8 mouse cellular contexts compared by ENCODE assay signal in the genomic region with DNA sequence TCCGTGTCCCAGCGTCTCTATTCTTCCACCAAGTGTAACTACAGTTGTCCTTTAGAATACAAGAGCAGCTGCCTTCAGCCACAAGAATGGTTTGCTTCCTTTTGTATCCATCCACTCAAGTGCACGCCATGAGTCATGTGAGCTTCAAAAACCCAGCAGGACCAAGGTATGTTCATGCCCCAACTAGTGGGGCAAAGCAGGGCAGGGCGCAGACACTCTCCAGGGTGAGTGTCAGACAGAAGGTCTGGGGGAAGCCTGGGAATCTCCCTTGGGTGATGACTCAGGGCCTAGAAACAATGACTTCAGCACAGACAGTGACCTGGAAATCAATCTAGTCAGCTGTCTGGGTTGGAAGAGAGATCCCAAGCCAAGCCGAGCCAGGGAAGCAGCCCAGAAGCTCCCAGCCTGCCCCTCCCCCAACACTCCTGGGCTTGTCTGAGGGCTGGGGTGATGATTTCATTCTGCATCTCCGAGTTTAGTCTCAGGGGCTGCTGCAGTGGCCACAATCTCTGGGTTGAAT. TPM values are rescaled to one million over a fixed set of nuclear protein-coding genes. Genes with fewer than 3 reads are reported as not detected.
DNase-seq lines count a peak whose midpoint lies in the region; ATAC-seq and TF ChIP-seq lines count a peak whose summit lies in the region.

No protein-coding gene starts in this region.

- peak overlapping the region; percentile 57 for H3K4me2 ChIP-seq in neural tube, embryonic 12.5 days (replicated peaks)

- DNase-seq in cerebellum, postnatal 25 days = peak; percentile 61 to 80
- peak; percentile 67 to 79 for DNase-seq in gastrocnemius, postnatal 36 days
- peak; percentile 61 for DNase-seq in induced T-regulatory cell, adult 2 months (ENCODE audit: low read depth)
- no peak for DNase-seq in frontal cortex, postnatal 25 days (ENCODE audit: low spot score in 2 of 2)
- no peak for DNase-seq in B cell, adult 2 months

- peak; percentile 86 for ATAC-seq in neural tube, embryonic 12.5 days (ENCODE audit: low FRiP score, low read depth)

- H3K9me3 ChIP-seq in ES-Bruce4 (replicated peaks; ENCODE audit: control insufficient read depth, insufficient read depth, low read length, poor library complexity, severe bottlenecking) = no peaks in the 10 kb centered on the region
- no peaks in the 10 kb centered on the region for H3K9me3 ChIP-seq in neural tube, embryonic 12.5 days

- H3ac ChIP-seq in C2C12 (ENCODE audit: control insufficient read depth, insufficient read length, low read depth) = no peak overlapping the region

- H3K36me3 ChIP-seq in C2C12 (ENCODE audit: control insufficient read depth, insufficient read depth) (no peaks in the 10 kb centered on the region), ES-Bruce4 (ENCODE audit: control insufficient read depth, insufficient read depth, low read length, poor library complexity, severe bottlenecking) (no peaks in the 10 kb centered on the region)
- no peaks in the 10 kb centered on the region for H3K36me3 ChIP-seq in neural tube, embryonic 12.5 days

- H3K9ac ChIP-seq in ES-Bruce4 (ENCODE audit: low read depth, poor library complexity, severe bottlenecking) = no peak overlapping the region
- H3K9ac ChIP-seq in neural tube, embryonic 12.5 days = 0 out of 2 replicates have a peak overlapping the region, but pooled peaks have one; percentile 44

- H3K79me2 ChIP-seq in C2C12 (ENCODE audit: control insufficient read depth, insufficient read depth) = no peaks in the 10 kb centered on the region

- 20% methylated on average over 6 of the region's 6 CpGs for WGBS in neural tube, embryonic 12.5 days

- TF ChIP-seq CTCF in C2C12 (IDR thresholded peaks at IDR 0.05; ENCODE audit: control insufficient read depth, insufficient read depth, insufficient read length) (no peak), ES-Bruce4 (IDR thresholded peaks at IDR 0.05; ENCODE audit: low read depth, low read length) (no peak)

- TF ChIP-seq POLR2A in ES-Bruce4 (IDR thresholded peaks at IDR 0.05; ENCODE audit: insufficient read depth, low read length) = no peak

- no peak; the same call in 1 of the 2 replicates for TF ChIP-seq EP300 in ES-Bruce4 (IDR thresholded peaks at IDR 0.05; ENCODE audit: insufficient read depth, low read depth, low read length)

- H3K27ac ChIP-seq in ES-Bruce4 (ENCODE audit: insufficient read depth, low read length) = peak overlapping the region; percentile 5; the same call in 1 of the 2 replicates
- peak overlapping the region; percentile 72 for H3K27ac ChIP-seq in neural tube, embryonic 12.5 days

- H3K4me1 ChIP-seq in ES-Bruce4 (ENCODE audit: control insufficient read depth, insufficient read depth, low read length) = peaks cover 5% of the 10 kb centered on the region
- peaks cover 16% of the 10 kb centered on the region for H3K4me1 ChIP-seq in neural tube, embryonic 12.5 days

- H3K27me3 ChIP-seq in C2C12 (ENCODE audit: control insufficient read depth, insufficient read depth, insufficient read length) = no peaks in the 10 kb centered on the region
- H3K27me3 ChIP-seq in ES-Bruce4 (ENCODE audit: control insufficient read depth, insufficient read depth, low read length, poor library complexity, severe bottlenecking) = no peaks in the 10 kb centered on the region
- H3K27me3 ChIP-seq in neural tube, embryonic 12.5 days (replicated peaks) = no peaks in the 10 kb centered on the region

- intact Hi-C loops in gastrocnemius, postnatal 36 days (cut with DNase I) = no loop called here

- no peaks in the 10 kb centered on the region for H3K79me3 ChIP-seq in C2C12 (ENCODE audit: low read depth)

- H3K4me3 ChIP-seq in C2C12 (ENCODE audit: insufficient read depth, poor library complexity, severe bottlenecking) (no peak overlapping the region), ES-Bruce4 (ENCODE audit: low read depth, low read length) (no peak overlapping the region)
- H3K4me3 ChIP-seq in neural tube, embryonic 12.5 days = no peak overlapping the region

TF ChIP-seq in C2C12, 6 proteins besides CTCF, POLR2A, EP300 and RAD21:
- TF ChIP-seq USF1 (IDR thresholded peaks at IDR 0.05; ENCODE audit: low read depth) = peak; percentile 50
- no peak for TF ChIP-seq CEBPB (IDR thresholded peaks at IDR 0.05; ENCODE audit: low read depth)
- TF ChIP-seq MAX (IDR thresholded peaks at IDR 0.05) = no peak
- TF ChIP-seq MYOD1 (IDR thresholded peaks at IDR 0.05; ENCODE audit: control insufficient read depth, insufficient read length, low read depth) = peak; percentile 30
- TF ChIP-seq MYOG (IDR thresholded peaks at IDR 0.05; ENCODE audit: control insufficient read depth, extremely low read depth, insufficient read length) = no peak
- peak; percentile 47 for TF ChIP-seq FOSL1 (IDR thresholded peaks at IDR 0.05; ENCODE audit: insufficient read depth, low read length, poor library complexity, severe bottlenecking)

RNA-seq across cellular contexts. Expression of gene Itpkb, which starts 17.4 kb away (rescaled TPM):
- polyA plus RNA-seq in C2C12 (2012; fragmentation: generic; extraction: Trizol) = 1.1 TPM
- 12.2 and 12.4 TPM in 2 replicates for polyA plus RNA-seq in ES-Bruce4 (2011; ENCODE audit: insufficient read depth, insufficient read length, low read depth, missing spikeins)
- total RNA-seq in gastrocnemius, postnatal 36 days (2021) = 10 to 100 TPM; 16.0 to 18.2 TPM
- 5.4 and 5.5 TPM in 2 replicates for polyA plus RNA-seq in neural tube, embryonic 12.5 days (2016; fragmentation: Nextera tagmentation; extraction: Ambion mirVana)

RNA-seq across cellular contexts. Expression of gene Psen2, which starts 49.6 kb away (rescaled TPM):
- polyA plus RNA-seq in C2C12 (2012; fragmentation: generic; extraction: Trizol) (3.1 TPM), ES-Bruce4 (2011; ENCODE audit: insufficient read depth, insufficient read length, low read depth, missing spikeins) (11.7 and 13.7 TPM in 2 replicates)
- 1 to 10 TPM; 7.9 to 8.0 TPM for total RNA-seq in gastrocnemius, postnatal 36 days (2021)
- polyA plus RNA-seq in neural tube, embryonic 12.5 days (2016; fragmentation: Nextera tagmentation; extraction: Ambion mirVana) = 8.0 and 9.5 TPM in 2 replicates

Comparison
In these comparisons a context has a peak if more than half of its experiments do, and no peak if none do; other contexts are left out.
1. DNase-seq: peak in cerebellum, postnatal 25 days (2 of 2), gastrocnemius, postnatal 36 days (2 of 2) and induced T-regulatory cell, adult 2 months (single experiment); none in frontal cortex, postnatal 25 days (0 of 2) and B cell, adult 2 months (0 of 2).